Mouse (Mus musculus): ENCODE measurements around the gene Mmachc. TPM values are rescaled to one million over a fixed set of nuclear protein-coding genes. Genes with fewer than 3 reads are reported as not detected.

Gene Mmachc
- total RNA-seq (2023): 4.8 TPM

DNA sequence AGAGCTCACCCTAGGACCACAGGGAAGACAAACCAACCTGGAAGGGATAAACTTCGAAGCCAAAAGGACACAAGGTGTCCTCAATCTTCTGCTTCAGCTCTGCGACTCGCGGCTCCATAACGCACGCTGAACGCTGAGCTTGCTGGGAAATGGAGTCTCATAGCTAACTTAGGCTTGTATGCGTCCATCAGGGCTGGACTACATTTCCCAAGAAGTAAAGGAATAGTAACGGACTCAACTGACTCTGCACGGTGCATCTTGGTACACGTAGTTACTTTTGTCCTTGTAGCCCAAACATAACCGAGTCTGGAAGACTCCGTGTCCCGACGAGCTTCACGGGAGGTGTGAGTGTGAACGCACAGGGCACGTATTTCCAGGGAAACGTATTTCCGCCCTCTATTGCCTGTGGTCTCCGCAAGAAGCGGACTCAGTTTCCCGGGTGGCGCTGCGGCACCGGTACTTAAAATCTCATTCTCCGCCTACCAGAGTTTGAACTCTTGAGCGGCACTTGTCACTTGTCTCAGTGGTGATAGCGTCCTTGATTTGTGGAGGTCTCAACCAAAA, at the start of gene Mmachc, which contains the start of gene Ccdc163:
Mmachc (minus strand) TSS at position 206 of the 564 bp plus-strand sequence.
Ccdc163 (plus strand) TSS at position 309 of the 564 bp plus-strand sequence.

DNA sequence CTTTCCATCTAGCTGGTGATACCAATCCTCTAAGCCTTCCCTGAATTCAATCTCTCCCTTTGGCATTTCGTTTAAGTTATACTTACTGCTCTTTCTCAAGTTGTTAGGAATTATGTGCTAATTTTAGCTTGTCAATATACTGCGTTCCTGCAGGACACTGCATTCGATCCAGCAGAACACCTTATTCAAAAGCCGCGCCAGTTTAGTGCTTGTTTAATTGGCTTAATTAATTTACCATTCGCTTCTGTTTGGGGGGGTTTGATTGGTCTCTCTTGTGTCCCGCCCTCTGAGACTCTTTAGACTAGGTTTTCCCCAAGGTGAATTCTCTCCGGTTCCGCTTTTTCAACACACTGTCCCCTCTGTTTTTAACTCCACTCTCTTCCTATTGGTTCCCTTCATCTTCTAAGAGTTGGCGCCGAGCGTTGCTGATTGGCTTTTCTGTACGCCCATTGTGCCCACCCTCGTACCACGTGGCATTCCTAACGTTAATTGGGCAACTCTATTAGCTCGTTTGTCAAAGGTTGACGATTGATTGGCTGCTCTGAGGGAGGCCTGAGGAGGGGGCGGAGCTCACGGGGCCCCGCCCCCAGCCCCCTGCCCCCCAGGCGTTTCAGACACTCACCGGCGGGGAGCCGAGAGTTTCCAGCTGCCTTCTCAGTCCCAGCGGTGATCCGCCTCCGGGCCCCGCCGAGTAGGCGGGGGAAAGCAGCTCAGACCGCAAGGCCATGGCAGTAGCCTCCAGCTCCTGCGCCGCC, 12.3 kb upstream of the Mmachc start, which contains the start of gene Tesk2:
Tesk2 (plus strand) TSS at position 606 of the 755 bp plus-strand sequence.

DNA sequence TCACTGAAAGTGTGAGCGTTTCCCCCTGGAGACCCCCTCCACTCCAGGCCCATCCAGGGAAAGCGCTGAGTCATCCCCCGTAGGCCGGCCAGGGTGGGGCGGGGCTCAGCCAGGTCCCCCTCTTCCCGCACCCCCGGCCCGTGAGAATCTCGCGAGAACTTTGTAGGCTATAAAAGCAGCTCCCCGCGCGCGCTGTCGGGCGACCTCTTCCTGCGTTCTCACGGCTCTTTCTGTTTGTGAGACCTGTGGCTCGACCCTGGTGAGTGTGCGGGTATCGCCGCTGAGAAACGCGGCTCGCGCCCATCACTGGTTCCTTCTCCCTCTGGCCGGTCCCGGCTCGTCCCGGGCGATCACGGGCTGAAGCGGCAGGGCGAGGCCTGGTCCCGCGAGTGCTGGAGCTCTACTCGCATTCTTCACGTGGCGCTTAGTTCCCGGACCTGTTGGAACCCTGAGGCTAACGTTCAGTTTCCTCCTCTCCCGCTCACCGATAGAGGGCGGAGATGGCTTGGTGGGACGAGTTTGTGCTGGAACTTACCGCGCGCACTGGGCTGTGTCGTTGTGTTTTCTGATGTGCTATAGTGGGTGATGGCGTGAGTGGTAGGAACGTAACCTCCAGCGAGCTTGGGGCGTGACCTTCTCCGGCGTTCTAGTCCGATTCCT, 22.7 kb downstream of the Mmachc start, which contains the start of gene Prdx1:
Prdx1 (plus strand) TSS at position 143 of the 660 bp plus-strand sequence.

Other genes starting within 250 kb of the Mmachc start
- gene Mast2, start 244.2 kb downstream of the Mmachc start, total RNA-seq (2023): 22.0 TPM
- 12.8 TPM for gene Ipp, start 200.9 kb downstream of the Mmachc start, total RNA-seq (2023)
- 11.1 TPM for gene Tmem69, start 152.5 kb downstream of the Mmachc start, total RNA-seq (2023)
- 118 TPM for gene Gpbp1l1, start 150.7 kb downstream of the Mmachc start, total RNA-seq (2023)
- gene Ccdc17, start 111.8 kb downstream of the Mmachc start, total RNA-seq (2023): 12.2 TPM
- 91.3 TPM for gene Nasp, start 80.5 kb downstream of the Mmachc start, total RNA-seq (2023)
- 191 TPM for gene Akr1a1, start 56.7 kb downstream of the Mmachc start, total RNA-seq (2023)
- gene Prdx1, start 22.9 kb downstream of the Mmachc start, total RNA-seq (2023): 162 TPM
- 15.5 TPM for gene Ccdc163, start 103 bp upstream of the Mmachc start, total RNA-seq (2023)
- 7.7 TPM for gene Tesk2, start 12.5 kb upstream of the Mmachc start, total RNA-seq (2023)
- gene Toe1, start 99.2 kb upstream of the Mmachc start, total RNA-seq (2023): 53.9 TPM
- gene Mutyh, start 99.3 kb upstream of the Mmachc start, total RNA-seq (2023): 14.4 TPM
- gene Hpdl, start 113.3 kb upstream of the Mmachc start, total RNA-seq (2023): not detected
- gene Zswim5, start 169.0 kb upstream of the Mmachc start, total RNA-seq (2023): 0.12 TPM

Measured in CD8-positive naive resting alpha-beta T cell, adult 57 days (primary cell).